Mouse (Mus musculus): ENCODE measurements around the gene Tet1.
"Not testable (repeated sequence)": the region's sequence is repeated elsewhere in the genome, so short reads cannot be mapped to it uniquely, and the experiment has no call there.

Tet1 gene

DNA sequence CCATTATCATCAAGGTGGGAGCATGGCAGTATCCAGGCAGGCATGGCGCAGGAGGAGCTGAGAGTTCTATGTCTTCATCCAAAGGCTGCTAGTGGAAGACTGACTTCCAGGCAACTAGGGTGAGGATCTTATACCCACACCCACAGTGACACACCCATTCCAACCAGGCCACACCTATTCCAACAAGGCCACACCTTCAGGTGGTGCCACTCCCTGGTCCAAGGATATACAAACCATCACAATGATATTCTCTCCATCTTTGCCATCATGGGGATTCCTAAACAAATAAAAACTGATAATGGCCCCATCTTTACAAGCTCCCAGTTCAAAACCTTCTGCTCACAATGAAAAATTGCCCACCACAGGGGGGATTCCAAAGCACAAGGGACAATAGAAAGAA, at the start of gene Tet1:
Gene Tet1 (minus strand): TSS at position 101 of the 400 bp plus-strand sequence.
- DNase-seq (ENCODE audit: low read depth, low spot score) = not testable (repeated sequence)

GRCm38 (mm10) chr10:62948551-62948950, 39.8 kb upstream of the Tet1 start:
- no peak for DNase-seq (ENCODE audit: low read depth, low spot score)

- DNase-seq (ENCODE audit: low read depth, low spot score) = peak; percentile 88
These were observed 38.1 kb upstream of the Tet1 start, which contains the start of gene Dna2 for GRCm38 (mm10) chr10:62946738-62947471. Gene Dna2, plus strand, starts transcription at chr10:62947026.

DNA sequence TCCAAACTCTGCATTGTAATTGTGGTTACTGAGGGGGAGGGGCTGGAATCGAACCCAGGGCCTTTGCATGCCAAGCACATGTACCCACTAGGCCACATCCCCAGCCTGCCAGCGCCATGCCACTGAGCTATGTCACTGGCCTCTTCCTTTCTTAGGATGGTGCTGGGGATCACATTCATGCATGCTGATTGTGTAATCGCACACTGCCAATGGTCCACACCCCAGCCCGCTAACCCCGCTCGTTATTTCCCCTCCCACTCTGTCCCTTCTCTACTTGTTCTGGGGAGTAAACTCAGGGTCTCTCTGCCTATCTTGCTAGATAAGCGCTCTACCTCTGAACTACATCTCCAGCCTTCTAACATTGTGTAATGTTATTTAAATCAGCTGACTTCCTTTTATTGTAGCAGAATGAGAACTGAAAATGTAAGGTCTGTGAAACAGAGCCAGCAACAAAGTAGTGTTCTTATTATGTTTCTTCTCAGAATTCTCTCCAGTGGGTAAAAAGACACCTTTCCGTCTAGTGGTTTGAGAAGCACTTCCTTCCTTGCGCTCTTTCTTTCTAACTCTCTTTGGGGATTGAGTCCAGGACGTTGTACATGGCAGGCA, 36.3 kb upstream of the Tet1 start:
- DNase-seq (ENCODE audit: low read depth, low spot score) = no peak

GRCm38 (mm10) chr10:62932381-62932780, 23.6 kb upstream of the Tet1 start:
- DNase-seq (ENCODE audit: low read depth, low spot score) = peak; percentile 64

- no peak for DNase-seq (ENCODE audit: low read depth, low spot score)
These were observed 15.4 kb upstream of the Tet1 start for GRCm38 (mm10) chr10:62924096-62924635.

- DNase-seq (ENCODE audit: low read depth, low spot score) = no peak
These were observed 12.0 kb upstream of the Tet1 start for GRCm38 (mm10) chr10:62920766-62921156.

- peak; percentile 86 for DNase-seq (ENCODE audit: low read depth, low spot score)
These were observed 11.3 kb upstream of the Tet1 start, which contains the start of gene Slc25a16 for GRCm38 (mm10) chr10:62919925-62920765. Gene Slc25a16, plus strand, starts transcription at chr10:62920633.

DNA sequence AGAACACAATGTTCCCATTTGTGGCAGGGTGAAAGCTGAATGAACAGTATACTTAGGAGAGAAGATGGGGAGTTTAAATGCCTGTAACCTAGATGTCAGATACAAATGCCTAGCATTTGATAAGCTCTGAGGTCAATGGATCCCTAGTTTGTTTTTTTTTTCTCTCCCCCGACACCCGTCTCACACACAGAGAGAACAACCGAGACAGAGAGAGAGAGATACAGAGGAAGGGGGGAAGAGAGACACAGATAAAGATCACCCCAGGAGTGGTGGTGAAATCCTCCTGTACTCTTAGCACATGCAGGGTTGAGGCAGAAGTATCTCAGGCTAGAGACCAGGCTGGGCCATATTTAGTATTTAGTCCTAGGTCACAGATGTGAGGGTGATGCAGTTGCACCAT, 10.2 kb upstream of the Tet1 start:
- no peak for DNase-seq (ENCODE audit: low read depth, low spot score)

GRCm38 (mm10) chr10:62911120-62911519, 2.3 kb upstream of the Tet1 start:
- no peak for DNase-seq (ENCODE audit: low read depth, low spot score)

DNA sequence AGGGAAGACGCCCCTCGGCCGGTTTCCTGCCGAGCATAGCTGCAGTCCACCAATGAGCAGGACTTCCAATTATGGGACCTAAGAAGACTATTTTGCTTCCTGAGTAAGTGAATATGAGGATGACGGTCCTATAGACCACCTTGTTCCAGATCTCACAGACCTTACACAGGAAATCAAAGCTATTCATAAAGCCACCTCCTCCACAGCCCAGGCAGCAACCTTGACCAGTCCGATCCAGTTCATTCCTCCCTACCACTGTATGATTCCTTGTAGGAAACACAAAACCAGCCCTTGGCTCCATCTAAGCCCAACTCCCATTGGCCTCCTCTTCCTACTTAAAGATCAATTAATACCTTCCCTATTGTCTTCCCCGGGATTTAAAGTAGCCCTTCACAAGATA, 2.5 kb downstream of the Tet1 start:
- peak; percentile 48 for DNase-seq (ENCODE audit: low read depth, low spot score)

DNA sequence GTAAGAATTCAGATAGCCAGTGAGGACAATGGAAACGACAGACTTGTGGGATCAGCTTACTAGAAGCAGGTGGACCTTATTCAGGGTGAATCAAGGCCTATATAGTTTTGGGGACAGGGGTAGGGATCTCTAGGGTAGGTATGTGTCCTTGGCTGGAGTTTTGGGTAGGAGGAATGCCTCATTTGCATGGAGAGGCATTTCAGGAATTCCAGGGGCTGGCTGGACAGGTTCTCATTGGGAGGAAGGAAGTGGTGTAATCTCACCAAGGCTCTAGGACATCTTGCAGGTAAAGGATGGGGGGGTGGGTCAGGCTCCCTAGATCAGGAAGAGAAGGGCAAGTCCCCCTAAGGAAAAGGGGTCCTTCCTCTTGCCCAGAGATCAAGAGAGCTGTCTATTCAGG, 6.0 kb downstream of the Tet1 start:
- DNase-seq (ENCODE audit: low read depth, low spot score) = peak; percentile 86

GRCm38 (mm10) chr10:62901826-62902225, 7.0 kb downstream of the Tet1 start:
- peak; percentile 60 for DNase-seq (ENCODE audit: low read depth, low spot score)

- peak; percentile 82 for DNase-seq (ENCODE audit: low read depth, low spot score)
These were observed 8.7 kb downstream of the Tet1 start for GRCm38 (mm10) chr10:62900144-62900543.

DNA sequence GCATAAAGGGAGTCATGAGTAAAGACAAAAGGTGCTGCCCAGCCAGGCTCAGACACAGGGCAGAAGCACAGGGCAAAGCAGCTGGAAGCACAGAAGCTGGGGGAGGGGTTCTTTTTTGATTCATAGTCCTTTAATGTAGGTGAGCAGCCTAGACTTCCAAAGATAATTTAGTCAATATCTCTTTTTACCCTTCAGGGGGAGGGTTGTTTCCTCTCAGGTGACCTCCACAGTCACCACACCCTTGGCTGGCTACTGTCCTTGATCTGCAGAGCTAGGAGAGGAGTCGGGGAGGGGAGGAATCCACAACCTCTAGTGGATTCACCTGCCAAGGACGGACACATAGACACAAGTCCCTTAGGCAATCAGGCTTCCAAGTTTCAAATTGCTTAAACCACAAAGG, 10.7 kb downstream of the Tet1 start:
- peak; percentile 92 for DNase-seq (ENCODE audit: low read depth, low spot score)

DNA sequence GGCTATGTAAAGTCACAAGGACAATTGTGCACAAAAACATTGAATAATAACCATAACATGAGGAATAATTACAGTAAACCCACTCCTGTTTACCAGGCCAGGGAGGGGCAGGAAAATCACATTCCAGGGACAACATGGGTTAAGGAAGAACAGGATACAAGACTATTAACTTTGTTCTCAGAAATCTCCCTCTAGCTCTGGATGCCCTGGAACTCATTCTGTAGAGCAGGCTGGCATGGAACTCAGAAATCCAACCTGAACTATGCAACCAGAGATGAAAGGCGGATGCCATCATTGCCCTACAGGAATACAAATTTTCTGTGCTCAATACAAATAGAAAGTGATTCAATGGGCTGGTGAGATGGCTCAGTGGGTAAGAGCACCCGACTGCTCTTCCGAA, 11.4 kb downstream of the Tet1 start:
- peak; percentile 51 for DNase-seq (ENCODE audit: low read depth, low spot score)

DNA sequence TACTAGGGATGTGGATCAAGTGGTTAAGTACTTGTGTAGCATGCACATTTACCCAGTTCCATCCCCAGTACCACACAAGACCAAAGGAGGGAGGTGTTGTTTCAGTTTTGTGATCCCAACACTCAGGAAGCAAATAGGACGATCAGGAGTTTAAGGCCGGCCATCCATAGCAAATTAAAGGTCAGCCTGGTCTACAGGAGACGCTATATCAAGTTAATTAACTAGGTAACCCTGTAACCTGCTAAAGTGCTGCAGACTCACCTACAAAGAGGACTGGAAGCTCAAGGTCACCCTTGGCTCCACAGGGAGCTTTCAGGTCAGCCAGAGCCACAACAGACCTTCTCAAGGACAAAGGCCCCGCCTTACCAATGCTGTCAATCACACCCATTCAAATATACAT, 12.0 kb downstream of the Tet1 start:
- peak; percentile 96 for DNase-seq (ENCODE audit: low read depth, low spot score)

- peak; percentile 55 for DNase-seq (ENCODE audit: low read depth, low spot score)
These were observed 12.8 kb downstream of the Tet1 start for GRCm38 (mm10) chr10:62896035-62896434.

GRCm38 (mm10) chr10:62895386-62895785, 13.4 kb downstream of the Tet1 start:
- peak; percentile 94 for DNase-seq (ENCODE audit: low read depth, low spot score)

DNA sequence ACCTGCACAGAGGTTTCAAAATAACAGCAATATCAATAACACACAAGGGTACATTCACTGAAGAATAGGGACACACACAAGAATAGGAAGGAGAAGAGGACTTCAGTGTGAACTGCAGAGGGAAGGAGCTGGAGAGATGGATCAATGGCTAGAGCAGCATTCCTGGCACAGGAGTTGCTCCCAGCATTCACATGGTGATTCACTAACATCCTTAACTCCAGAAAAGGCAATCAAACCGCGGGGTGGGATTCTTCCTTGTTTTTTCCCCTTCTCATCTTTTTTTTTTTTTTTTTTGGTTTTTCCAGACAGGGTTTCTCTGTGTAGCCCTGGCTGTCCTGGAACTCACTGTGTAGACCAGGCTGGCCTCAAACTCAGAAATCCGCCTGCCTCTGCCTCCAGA, 14.3 kb downstream of the Tet1 start:
- peak; percentile 74 for DNase-seq (ENCODE audit: low read depth, low spot score)

DNA sequence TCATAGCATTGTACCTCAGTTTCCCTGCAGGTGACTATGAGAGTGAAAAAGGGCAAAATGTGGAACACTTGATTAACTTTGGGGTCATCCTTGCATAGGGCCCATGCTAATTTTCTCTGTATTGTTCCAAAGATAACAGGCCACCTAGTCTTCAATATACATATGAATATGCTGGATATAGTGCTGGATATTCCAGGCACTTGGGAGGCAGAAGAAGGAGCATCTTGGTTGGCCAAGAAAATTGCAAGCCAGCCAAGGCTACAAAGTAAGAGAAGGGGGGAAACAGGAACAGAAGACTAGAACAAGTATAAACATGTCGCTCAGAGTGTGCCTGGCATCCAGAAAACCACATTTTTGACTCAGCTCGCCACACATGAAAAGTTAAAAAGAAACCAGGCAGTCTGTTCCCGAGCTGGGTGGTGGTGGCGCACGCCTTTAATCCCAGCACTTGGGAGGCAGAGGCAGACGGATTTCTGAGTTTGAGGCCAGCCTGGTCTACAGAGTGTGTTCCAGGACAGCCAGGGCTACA, 15.4 kb downstream of the Tet1 start:
- DNase-seq (ENCODE audit: low read depth, low spot score) = peak; percentile 55

All from ES-CJ7 (cell line).